Mouse (Mus musculus) heart, postnatal 0 days (tissue): Measurements from ENCODE around the gene Uhrf2.

Experiments
- CTCF ChIP-seq: IDR thresholded peaks from 2 replicates; pipeline ENCODE4 v1.5.1; 2016; ENCODE audit warnings: antibody characterized with exemption, control low read depth, low read depth
- EP300 ChIP-seq: IDR thresholded peaks from 2 replicates; pipeline ENCODE4 v1.6.1; 2016; ENCODE audit warnings: antibody characterized with exemption, low read depth

GRCm38 (mm10) chr19:30006371-30006770 is 23.9 kb upstream of the Uhrf2 start:
- no peak for TF ChIP-seq CTCF
- TF ChIP-seq EP300: no peak
